Mouse (Mus musculus) myocyte (in vitro differentiated cells): ENCODE results near the gene Utp3. TPM values are rescaled to one million over a fixed set of nuclear protein-coding genes. Genes with fewer than 3 reads are reported as not detected.

Experiments
- H3K27me3 ChIP-seq: one replicate; pipeline ENCODE4 v1.6.1; 2011; ENCODE audit not compliant: control insufficient read depth, insufficient read depth, insufficient read length
- H3K36me3 ChIP-seq: one replicate; pipeline ENCODE4 v1.6.1; 2011; ENCODE audit not compliant: control insufficient read depth, insufficient read depth
- H3K4me2 ChIP-seq: one replicate; pipeline ENCODE4 v1.6.1; 2011; ENCODE audit warnings: low read depth, control low read depth
- H3K4me3 ChIP-seq: one replicate; pipeline ENCODE4 v1.5.1; 2011; ENCODE audit warnings: mild to moderate bottlenecking, control low read depth, moderate library complexity
- H3K79me2 ChIP-seq: one replicate; pipeline ENCODE4 v1.6.1; 2011; ENCODE audit not compliant: control insufficient read depth, insufficient read depth
- H3ac ChIP-seq: one replicate; pipeline ENCODE4 v1.6.1; 2011; ENCODE audit not compliant: control insufficient read depth, insufficient read length
- CEBPB ChIP-seq: IDR thresholded peaks from 2 replicates; pipeline ENCODE4 v1.6.1; 2011; ENCODE audit warnings: mild to moderate bottlenecking, moderate library complexity; ENCODE audit not compliant: poor library complexity, insufficient read depth, severe bottlenecking
- E2F4 ChIP-seq: IDR thresholded peaks from one replicate; pipeline ENCODE4 v1.6.1; 2011; ENCODE audit warnings: mild to moderate bottlenecking, control low read depth, moderate library complexity; ENCODE audit not compliant: insufficient read depth
- MAX ChIP-seq: IDR thresholded peaks from one replicate; pipeline ENCODE4 v1.6.1; 2011; ENCODE audit warnings: low read depth, mild to moderate bottlenecking, control low read depth
- MYOD1 ChIP-seq, 3 experiments: IDR thresholded peaks; one replicate each; pipeline ENCODE4 v1.6.1; 2011; ENCODE audit warnings: control low read depth in 2 of 3, low read depth in 2 of 3, mild to moderate bottlenecking in 2 of 3, moderate library complexity in 1 of 3; ENCODE audit not compliant: insufficient read length in 2 of 3, control insufficient read depth in 1 of 3
- MYOG ChIP-seq, 3 experiments: IDR thresholded peaks; one replicate each; pipeline ENCODE4 v1.6.1; 2011; ENCODE audit warnings: control low read depth in 2 of 3, low read depth in 2 of 3, mild to moderate bottlenecking in 2 of 3; ENCODE audit not compliant: insufficient read length in 2 of 3, control insufficient read depth in 1 of 3, insufficient read depth in 1 of 3
- POLR2A ChIP-seq: IDR thresholded peaks from one replicate; pipeline ENCODE4 v1.6.1; 2011; ENCODE audit warnings: low read depth, mild to moderate bottlenecking, control low read depth, moderate library complexity; ENCODE audit not compliant: insufficient read length
- POLR2AphosphoS2 ChIP-seq: IDR thresholded peaks from one replicate; pipeline ENCODE4 v1.6.1; 2011; ENCODE audit warnings: low read depth, control low read depth; ENCODE audit not compliant: insufficient read length
- REST ChIP-seq: IDR thresholded peaks from one replicate; pipeline ENCODE4 v1.6.1; 2011; ENCODE audit warnings: mild to moderate bottlenecking, control low read depth, moderate library complexity; ENCODE audit not compliant: insufficient read depth, insufficient read length
- SRF ChIP-seq: IDR thresholded peaks from one replicate; pipeline ENCODE4 v1.6.1; 2011; ENCODE audit warnings: low read depth; ENCODE audit not compliant: control insufficient read depth, insufficient read length
- TCF12 ChIP-seq: IDR thresholded peaks from one replicate; pipeline ENCODE4 v1.6.1; 2011; ENCODE audit warnings: mild to moderate bottlenecking, control low read depth; ENCODE audit not compliant: poor library complexity, insufficient read depth, severe bottlenecking
- TCF3 ChIP-seq: IDR thresholded peaks from one replicate; pipeline ENCODE4 v1.6.1; 2011; ENCODE audit warnings: low read depth, control low read depth; ENCODE audit not compliant: insufficient read length
- USF1 ChIP-seq: IDR thresholded peaks from one replicate; pipeline ENCODE4 v1.6.1; 2011; ENCODE audit warnings: low read depth, mild to moderate bottlenecking, control low read depth, moderate library complexity
- polyA plus RNA-seq: library from polyadenylated mRNA; unstranded; fragments of >200 nt; fragmentation: generic; extraction: Trizol; gene quantifications from one replicate; pipeline ENCODE4 v1.2.1, GENCODE M21; 2012; ENCODE audit warnings: missing spikeins

Gene Utp3
- polyA plus RNA-seq, 1 experiment, result 34.5 TPM

DNA sequence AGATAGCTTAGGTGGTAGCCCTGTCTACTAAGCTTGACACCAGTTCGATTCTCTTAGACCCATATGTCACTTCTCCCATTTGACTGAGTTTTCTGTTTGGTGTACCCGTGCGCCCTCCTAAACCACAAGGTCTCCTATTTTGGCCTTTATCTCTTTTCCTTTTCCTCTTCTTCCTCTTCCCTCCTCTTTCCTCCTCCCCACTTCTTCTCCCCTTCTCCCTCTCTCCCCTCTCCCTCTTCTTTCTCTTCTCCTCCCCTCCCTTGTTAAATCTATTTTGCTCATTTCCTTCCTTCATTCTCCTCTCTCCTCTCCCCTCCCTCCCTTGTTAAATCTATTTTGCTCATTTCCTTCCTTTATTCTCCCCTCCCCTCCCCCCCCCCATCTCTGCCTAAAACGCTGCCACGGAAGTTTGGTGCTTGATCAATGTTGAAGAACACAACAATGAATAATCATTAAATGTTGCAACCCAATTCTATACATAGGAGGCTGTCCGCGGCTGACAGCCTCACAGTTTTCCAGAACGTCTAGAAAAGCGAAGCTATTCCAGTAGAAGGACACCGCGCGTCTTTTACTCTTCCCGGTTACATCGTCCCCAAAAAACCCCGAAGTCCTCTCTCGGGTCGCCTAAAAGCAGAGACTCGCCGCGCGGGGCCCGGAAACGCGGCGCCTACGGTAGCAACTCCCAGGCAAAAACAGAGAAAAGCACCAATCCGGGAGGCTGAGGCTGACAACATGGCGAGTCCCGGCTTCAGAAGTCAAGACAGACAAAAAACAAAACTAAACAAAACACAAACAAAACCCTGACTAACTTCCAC lies 784 bp upstream of the Utp3 start:
- Histone ChIP-seq H3K4me2 (peak overlapping the region; percentile 83), H3K79me2 (peaks cover 31% of the 10 kb centered on the region), H3K4me3 (peak overlapping the region; percentile 96), H3ac (peak overlapping the region; percentile 53), H3K36me3 (no peaks in the 10 kb centered on the region), H3K27me3 (no peaks in the 10 kb centered on the region)
- TF ChIP-seq TCF12, result no peak
- no peak for TF ChIP-seq REST
- no peak for TF ChIP-seq POLR2AphosphoS2
- TF ChIP-seq TCF3, result no peak
- no peak for TF ChIP-seq MYOD1 (IDR thresholded peaks at IDR 0.05; ENCODE audit: control insufficient read depth in 1 of 3, insufficient read length in 2 of 3, low read depth in 2 of 3)

GRCm38 (mm10) chr5:88558991-88559390 lies 4.7 kb downstream of the Utp3 start:
- no peaks in the 10 kb centered on the region for H3K27me3 ChIP-seq
- H3K4me2 ChIP-seq, result no peak overlapping the region
- no peak overlapping the region for H3K4me3 ChIP-seq
- H3K36me3 ChIP-seq, result no peaks in the 10 kb centered on the region
- TF ChIP-seq POLR2A (no peak), MYOD1 (IDR thresholded peaks at IDR 0.05; ENCODE audit: control insufficient read depth in 1 of 3, insufficient read length in 2 of 3, low read depth in 2 of 3) (no peak), MYOG (IDR thresholded peaks at IDR 0.05; ENCODE audit: control insufficient read depth in 1 of 3, insufficient read depth in 1 of 3, insufficient read length in 2 of 3, low read depth in 2 of 3) (no peak), TCF12 (no peak), SRF (no peak), TCF3 (no peak), USF1 (no peak), MAX (no peak), REST (no peak), E2F4 (no peak), CEBPB (no peak), POLR2AphosphoS2 (no peak)
- peaks cover 31% of the 10 kb centered on the region for H3K79me2 ChIP-seq
- H3ac ChIP-seq, result no peak overlapping the region

DNA sequence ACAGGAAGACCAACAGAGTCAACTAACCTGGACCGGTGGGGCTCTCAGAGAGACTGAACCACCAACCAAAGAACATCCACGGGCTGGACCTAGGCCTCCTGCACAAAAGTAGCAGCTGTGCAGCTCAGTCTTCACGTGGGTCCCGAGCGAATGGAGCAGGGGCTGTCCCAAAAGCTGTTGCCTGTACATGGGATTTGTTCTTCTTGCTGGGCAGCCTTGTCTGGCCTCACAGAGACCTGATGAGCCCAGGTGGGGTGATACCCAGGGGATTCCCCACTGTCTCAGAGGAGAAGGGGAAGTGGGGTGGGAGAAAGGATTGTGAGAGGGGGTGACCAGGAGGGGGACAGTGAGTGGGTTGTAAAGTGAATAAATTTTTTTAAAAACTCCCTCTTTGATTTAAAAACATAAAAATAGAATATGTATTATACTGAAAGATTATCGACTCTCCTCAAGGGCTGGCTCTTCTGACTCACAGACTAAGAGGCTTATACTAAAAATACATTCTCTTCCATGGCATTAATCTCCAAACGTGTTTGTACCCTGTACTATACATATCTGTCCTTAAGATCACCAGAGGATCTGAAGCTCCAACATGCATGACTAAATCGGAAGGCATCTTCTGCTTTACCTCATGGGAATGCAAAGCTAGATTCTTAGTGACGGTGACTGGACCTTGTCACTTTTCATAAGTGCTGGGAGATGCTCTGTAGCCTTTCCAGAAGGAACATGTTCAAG lies 7.0 kb downstream of the Utp3 start:
- Histone ChIP-seq H3K4me2 (no peak overlapping the region), H3K36me3 (no peaks in the 10 kb centered on the region)

GRCm38 (mm10) chr5:88562863-88563780 lies 8.9 kb downstream of the Utp3 start:
- Histone ChIP-seq H3K4me3 (no peak overlapping the region), H3K79me2 (peaks cover 16% of the 10 kb centered on the region), H3K36me3 (no peaks in the 10 kb centered on the region), H3K4me2 (no peak overlapping the region), H3K27me3 (no peaks in the 10 kb centered on the region), H3ac (no peak overlapping the region)
- TF ChIP-seq TCF3 (no peak), MYOD1 (IDR thresholded peaks at IDR 0.05; ENCODE audit: control insufficient read depth in 1 of 3, insufficient read length in 2 of 3, low read depth in 2 of 3) (no peak), MYOG (IDR thresholded peaks at IDR 0.05; ENCODE audit: control insufficient read depth in 1 of 3, insufficient read depth in 1 of 3, insufficient read length in 2 of 3, low read depth in 2 of 3) (no peak), CEBPB (no peak), POLR2A (no peak), POLR2AphosphoS2 (no peak), SRF (no peak), TCF12 (no peak), REST (no peak), E2F4 (no peak), MAX (no peak), USF1 (no peak)

More for the DNA sequence above, 7.0 kb downstream of the Utp3 start:
- no peak for TF ChIP-seq CEBPB
- TF ChIP-seq E2F4, result no peak
- TF ChIP-seq POLR2AphosphoS2, result no peak
- TF ChIP-seq USF1, result no peak
- TF ChIP-seq REST, result no peak
- no peak for TF ChIP-seq MYOG (IDR thresholded peaks at IDR 0.05; ENCODE audit: control insufficient read depth in 1 of 3, insufficient read depth in 1 of 3, insufficient read length in 2 of 3, low read depth in 2 of 3)
- TF ChIP-seq SRF, result no peak
- TF ChIP-seq MYOD1 (IDR thresholded peaks at IDR 0.05; ENCODE audit: control insufficient read depth in 1 of 3, insufficient read length in 2 of 3, low read depth in 2 of 3), result no peak
- no peak for TF ChIP-seq MAX
- no peak for TF ChIP-seq POLR2A
- TF ChIP-seq TCF3, result no peak
- TF ChIP-seq TCF12, result no peak
- Histone ChIP-seq H3ac (no peak overlapping the region), H3K4me3 (no peak overlapping the region), H3K27me3 (no peaks in the 10 kb centered on the region), H3K79me2 (peaks cover 16% of the 10 kb centered on the region)
